Mouse (Mus musculus): ENCODE measurements at regions not wholly inside any gene's neighbourhood (a gene's known extent, or its start where the extent isn't known, plus 50 kb on each side); places are given as distances from the start of the nearest gene placed in this dataset.

DNA sequence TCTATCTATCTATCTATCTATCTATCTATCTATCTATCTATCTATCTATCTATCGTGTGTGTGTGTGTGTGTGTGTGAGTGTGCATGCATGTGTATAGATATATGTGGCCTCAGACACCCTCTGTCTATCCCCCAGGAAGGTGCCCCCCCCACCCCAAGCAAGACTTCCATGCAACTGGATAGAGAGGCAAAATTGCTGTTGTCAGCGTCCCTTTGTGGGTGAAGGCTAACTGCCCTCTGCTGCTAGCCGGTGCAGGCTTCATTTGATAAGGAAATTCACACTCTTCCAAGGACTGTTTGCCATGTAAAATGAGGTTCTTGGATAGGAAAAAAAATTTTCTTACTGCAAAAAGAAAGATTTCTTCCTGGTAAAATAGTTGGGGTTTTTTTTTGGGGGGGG, 139.4 kb downstream of the Mtx2 start:
- DNase-seq (ENCODE audit: low read depth, low spot score): no peak
- Histone ChIP-seq H3K27me3 (ENCODE audit: control insufficient read depth, insufficient read depth, low read length, poor library complexity, severe bottlenecking) (no peaks in the 10 kb centered on the region), H3K36me3 (ENCODE audit: control insufficient read depth, insufficient read depth, low read length, poor library complexity, severe bottlenecking) (no peaks in the 10 kb centered on the region)

DNA sequence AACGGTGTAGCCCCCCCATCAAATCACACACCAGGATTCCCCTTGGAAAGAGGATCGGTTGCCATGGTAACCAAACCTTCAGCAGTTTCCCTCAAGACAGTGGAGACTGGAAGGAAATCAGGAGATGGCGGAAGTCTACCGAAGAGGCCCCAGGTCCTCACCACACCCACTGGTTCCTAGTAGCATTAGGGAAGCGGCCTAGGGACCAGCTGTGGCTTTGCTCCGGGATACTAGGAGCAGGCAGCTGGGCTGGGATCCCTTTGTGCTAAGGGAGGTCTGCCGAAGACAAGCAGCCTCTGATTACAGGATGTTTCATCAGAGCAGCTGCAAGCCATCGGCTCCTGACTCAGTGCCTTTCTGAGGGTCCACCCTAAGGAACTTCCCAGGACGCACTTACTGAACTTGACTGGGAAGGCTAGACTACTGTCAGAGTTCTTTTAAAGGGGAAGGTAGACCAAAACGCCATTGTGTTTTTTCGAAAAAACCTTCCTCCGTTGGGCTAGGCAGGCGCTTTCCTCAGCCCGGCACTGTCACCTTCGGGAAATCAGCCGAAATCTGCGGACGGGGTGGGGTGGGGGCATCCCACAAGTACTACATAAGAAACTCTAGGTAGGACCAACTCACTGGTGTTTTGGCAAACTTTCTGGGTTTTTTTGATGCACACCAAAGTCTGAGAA, 139.9 kb downstream of the Mtx2 start:
- no peak for DNase-seq (ENCODE audit: low read depth, low spot score)
- Histone ChIP-seq H3K36me3 (ENCODE audit: control insufficient read depth, insufficient read depth, low read length, poor library complexity, severe bottlenecking) (no peaks in the 10 kb centered on the region), H3K27me3 (ENCODE audit: control insufficient read depth, insufficient read depth, low read length, poor library complexity, severe bottlenecking) (no peaks in the 10 kb centered on the region)

DNA sequence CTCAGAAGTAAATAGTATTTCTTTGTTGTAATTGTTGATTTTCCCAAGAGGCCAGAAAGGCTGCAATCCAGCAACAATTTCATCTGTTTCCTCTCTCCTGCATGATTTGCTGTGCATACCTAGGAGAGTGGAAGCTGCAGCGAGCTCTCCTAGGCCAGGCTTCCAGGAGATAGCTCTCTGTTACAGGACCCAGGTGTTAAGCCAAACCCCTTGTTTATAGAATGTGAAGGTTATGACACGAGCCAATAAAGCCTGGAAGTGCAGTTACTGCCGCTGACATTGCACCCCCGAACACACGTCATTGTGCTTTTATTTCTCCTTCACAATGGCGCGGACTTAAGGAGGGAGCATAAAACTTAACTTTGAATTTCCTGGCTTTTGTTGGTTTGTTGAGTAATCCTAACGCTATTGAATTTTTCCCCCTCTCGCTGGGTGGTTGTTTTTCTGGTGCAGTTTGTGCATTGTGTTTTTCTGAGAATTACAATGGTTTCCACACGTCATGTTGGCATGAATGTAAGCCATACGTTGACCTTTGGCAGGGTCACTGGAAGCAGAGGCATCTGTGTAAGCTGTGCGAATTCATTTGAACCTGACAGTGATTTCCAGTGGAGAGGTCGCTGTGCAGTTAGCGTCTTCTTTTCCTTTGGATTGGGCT, 145.1 kb downstream of the Mtx2 start:
- no peak for DNase-seq (ENCODE audit: low read depth, low spot score)
- Histone ChIP-seq H3K36me3 (ENCODE audit: control insufficient read depth, insufficient read depth, low read length, poor library complexity, severe bottlenecking) (no peaks in the 10 kb centered on the region), H3K27me3 (ENCODE audit: control insufficient read depth, insufficient read depth, low read length, poor library complexity, severe bottlenecking) (no peaks in the 10 kb centered on the region; the same call in 1 of the 2 replicates)

DNA sequence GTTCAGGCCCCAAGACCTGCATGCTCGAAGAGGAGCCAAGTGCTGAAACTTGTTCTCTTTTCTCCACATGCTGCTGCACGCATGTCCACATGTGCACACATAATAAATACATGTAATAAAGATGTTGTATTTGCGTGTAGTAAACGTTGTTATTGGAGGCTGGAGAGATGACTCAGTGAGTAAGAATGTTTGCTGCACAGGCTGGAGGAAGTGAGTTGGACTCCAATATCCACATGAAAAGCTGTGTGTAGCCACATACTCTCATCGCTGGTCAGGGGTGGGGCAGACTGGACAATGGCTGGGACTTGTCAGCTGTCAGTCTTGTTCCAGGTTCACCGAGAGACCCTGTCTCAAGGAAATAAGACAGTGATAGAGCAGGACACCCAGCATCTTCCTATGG, 147.8 kb downstream of the Mtx2 start:
- H3K36me3 ChIP-seq (ENCODE audit: control insufficient read depth, insufficient read depth, low read length, poor library complexity, severe bottlenecking): no peaks in the 10 kb centered on the region
- H3K27me3 ChIP-seq (ENCODE audit: control insufficient read depth, insufficient read depth, low read length, poor library complexity, severe bottlenecking): no peaks in the 10 kb centered on the region; the same call in 1 of the 2 replicates
- no peak for DNase-seq (ENCODE audit: low read depth, low spot score)

DNA sequence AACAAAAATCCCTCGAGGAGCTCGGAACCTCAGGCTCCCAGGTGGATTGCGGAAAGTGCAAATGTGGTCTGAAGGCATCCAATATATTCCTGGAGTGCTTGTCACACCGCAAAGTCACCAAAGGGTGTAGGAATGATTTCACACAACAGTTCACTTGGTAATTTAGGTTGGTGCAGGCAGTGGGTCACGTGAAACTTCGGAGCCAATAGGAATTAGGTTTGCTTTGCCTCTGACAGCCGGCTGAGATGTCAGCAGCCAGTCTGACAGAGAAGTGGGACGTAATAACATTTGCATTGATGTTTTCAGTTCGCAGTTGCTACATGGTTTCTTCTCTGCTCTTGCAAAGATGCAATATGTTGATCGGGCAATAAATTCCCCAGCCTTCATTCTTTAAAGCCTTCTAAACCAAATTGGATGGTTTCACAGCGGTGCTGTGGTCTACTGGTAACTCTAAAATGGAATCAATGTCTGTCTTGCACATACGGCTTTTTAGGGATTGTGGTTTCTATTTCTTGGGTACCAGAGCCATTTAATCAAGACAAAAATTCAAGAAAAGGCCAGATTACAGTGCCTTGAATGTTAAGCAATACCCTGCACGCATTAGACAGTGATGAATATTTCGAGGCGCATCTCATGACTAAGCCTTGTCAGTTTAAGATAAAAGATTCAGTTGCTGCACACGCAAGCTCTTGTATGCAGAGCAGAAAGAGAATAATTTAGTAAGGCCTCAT, 149.2 kb downstream of the Mtx2 start:
- H3K36me3 ChIP-seq (ENCODE audit: control insufficient read depth, insufficient read depth, low read length, poor library complexity, severe bottlenecking): no peaks in the 10 kb centered on the region
- no peak for DNase-seq (ENCODE audit: low read depth, low spot score)
- no peaks in the 10 kb centered on the region; the same call in 1 of the 2 replicates for H3K27me3 ChIP-seq (ENCODE audit: control insufficient read depth, insufficient read depth, low read length, poor library complexity, severe bottlenecking)

DNA sequence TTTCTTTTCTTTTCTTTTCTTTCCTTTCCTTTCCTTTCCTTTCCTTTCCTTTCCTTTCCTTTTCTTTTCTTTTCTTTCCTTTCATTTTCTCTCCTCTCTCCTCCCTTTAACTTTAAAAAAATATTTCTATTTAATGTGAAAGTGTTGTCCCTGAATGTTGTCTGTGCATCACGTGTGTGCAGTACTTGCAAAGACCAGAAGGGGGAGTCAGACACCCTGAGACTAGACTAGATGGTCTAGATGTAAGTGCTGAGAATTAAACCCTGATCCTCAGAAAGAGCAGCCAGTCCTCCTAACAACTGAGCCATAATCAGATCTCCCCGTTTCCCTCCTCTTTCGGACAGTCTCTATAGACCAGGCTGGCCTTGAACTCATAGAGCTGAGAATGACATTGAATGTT, 151.7 kb downstream of the Mtx2 start:
- H3K36me3 ChIP-seq (ENCODE audit: control insufficient read depth, insufficient read depth, low read length, poor library complexity, severe bottlenecking): no peaks in the 10 kb centered on the region
- DNase-seq (ENCODE audit: low read depth, low spot score): no peak
- H3K27me3 ChIP-seq (ENCODE audit: control insufficient read depth, insufficient read depth, low read length, poor library complexity, severe bottlenecking): no peaks in the 10 kb centered on the region; the same call in 1 of the 2 replicates

DNA sequence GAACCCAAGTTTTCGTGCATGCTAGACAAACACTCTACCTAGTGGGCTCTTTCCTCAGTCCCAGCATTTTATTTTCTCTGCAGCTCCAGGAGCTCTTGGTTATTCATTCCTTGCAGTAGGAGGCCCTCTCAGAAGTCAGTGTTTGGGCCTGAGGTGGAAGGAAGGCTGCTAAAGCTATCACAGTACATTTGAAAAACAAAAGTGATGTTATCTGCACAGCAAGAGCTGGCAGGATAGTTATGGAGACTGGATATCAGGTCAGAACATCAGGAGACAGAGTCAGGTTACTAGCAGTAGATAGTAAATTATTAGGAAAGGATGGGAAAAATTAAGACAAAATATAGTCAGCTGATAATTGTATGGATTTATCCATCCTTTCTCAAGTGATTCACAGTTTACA, 152.2 kb downstream of the Mtx2 start:
- Histone ChIP-seq H3K36me3 (ENCODE audit: control insufficient read depth, insufficient read depth, low read length, poor library complexity, severe bottlenecking) (no peaks in the 10 kb centered on the region), H3K27me3 (ENCODE audit: control insufficient read depth, insufficient read depth, low read length, poor library complexity, severe bottlenecking) (no peaks in the 10 kb centered on the region; the same call in 1 of the 2 replicates)
- DNase-seq (ENCODE audit: low read depth, low spot score): no peak

DNA sequence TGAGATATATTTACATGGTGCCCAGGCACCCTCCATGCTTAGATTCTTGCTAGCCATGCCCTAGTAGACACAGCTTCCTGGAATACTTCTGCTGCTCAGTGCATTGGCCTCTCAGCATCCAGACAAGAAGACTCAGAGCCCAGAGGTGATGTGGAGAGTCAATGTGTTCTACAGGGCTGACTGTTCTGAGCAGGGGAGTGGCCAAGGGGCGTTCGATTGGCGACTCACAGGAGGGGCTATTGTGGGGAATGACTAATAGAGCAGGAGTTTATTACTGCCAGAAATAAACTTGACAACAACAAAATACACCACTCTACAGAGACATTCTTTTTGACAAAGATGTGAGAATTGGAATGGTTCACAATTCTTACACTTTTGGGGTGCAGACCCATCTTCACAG, 156.3 kb downstream of the Mtx2 start:
- no peaks in the 10 kb centered on the region for H3K27me3 ChIP-seq (ENCODE audit: control insufficient read depth, insufficient read depth, low read length, poor library complexity, severe bottlenecking)
- DNase-seq (ENCODE audit: low read depth, low spot score): no peak
- no peaks in the 10 kb centered on the region for H3K36me3 ChIP-seq (ENCODE audit: control insufficient read depth, insufficient read depth, low read length, poor library complexity, severe bottlenecking)

DNA sequence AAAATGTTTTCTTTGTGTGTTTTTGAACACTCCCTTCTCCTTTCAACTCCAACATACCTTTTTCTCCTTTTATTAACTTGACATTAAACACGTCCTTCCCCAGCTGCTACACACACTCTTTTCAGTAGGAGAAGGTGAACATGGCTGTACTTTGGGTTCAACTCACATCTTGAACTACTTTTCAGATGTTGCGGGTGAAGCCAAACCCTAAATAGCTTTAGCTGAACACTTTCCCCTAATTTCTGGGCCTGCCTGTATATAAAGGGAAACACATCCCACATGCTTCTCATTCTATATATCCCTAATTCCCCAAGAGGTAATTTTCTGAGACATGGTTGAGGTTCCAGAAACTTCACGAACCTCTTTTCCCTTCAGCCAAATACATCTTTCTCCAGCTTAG, 168.2 kb downstream of the Mtx2 start:
- DNase-seq (ENCODE audit: low read depth, low spot score): no peak

DNA sequence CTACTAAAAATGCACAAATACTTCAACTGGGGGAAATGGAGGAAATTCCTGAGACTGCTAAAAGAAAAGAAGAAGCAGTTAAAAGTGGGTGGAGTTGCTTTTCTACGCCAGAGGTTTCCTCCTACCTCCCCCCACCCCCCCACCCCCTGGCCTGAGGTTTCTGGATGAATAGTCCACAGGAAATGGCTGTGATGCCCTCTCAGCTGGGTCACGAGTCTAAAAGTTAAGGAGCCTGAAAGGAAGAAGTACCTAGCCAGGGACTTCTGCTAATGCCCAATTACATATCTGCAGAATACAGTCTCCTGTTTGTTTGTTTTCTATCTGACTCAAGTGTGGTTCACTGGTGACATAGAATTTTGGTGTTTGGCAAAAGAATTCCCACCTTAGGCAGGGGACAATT, 169.4 kb downstream of the Mtx2 start:
- DNase-seq (ENCODE audit: low read depth, low spot score): no peak
- no peaks in the 10 kb centered on the region for H3K36me3 ChIP-seq (ENCODE audit: control insufficient read depth, insufficient read depth, low read length, poor library complexity, severe bottlenecking)
- H3K27me3 ChIP-seq (ENCODE audit: control insufficient read depth, insufficient read depth, low read length, poor library complexity, severe bottlenecking): no peaks in the 10 kb centered on the region

More for the DNA sequence above, 168.2 kb downstream of the Mtx2 start:
- H3K27me3 ChIP-seq (ENCODE audit: control insufficient read depth, insufficient read depth, low read length, poor library complexity, severe bottlenecking): no peaks in the 10 kb centered on the region
- no peaks in the 10 kb centered on the region for H3K36me3 ChIP-seq (ENCODE audit: control insufficient read depth, insufficient read depth, low read length, poor library complexity, severe bottlenecking)

DNA sequence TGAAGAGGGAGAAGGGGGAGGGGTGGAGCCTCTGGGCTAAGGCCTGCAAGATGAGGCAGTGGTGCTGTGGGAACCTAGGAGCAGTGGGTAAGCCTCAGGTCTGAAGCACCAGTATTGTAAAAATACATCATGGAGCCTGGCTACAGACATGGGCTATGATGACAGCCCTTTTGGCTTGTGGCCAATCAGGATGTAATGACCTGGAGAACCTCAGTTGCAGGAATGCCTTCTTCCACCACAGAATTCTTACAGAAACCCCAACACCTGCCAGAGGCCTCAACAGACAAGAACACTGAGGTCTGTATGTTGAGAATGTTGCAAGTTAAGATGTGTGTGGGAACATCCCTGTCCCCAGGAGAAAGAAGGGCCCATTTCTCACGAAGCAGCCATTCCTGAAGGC, 172.1 kb downstream of the Mtx2 start:
- no peaks in the 10 kb centered on the region for H3K27me3 ChIP-seq (ENCODE audit: control insufficient read depth, insufficient read depth, low read length, poor library complexity, severe bottlenecking)
- H3K36me3 ChIP-seq (ENCODE audit: control insufficient read depth, insufficient read depth, low read length, poor library complexity, severe bottlenecking): no peaks in the 10 kb centered on the region
- DNase-seq (ENCODE audit: low read depth, low spot score): no peak

DNA sequence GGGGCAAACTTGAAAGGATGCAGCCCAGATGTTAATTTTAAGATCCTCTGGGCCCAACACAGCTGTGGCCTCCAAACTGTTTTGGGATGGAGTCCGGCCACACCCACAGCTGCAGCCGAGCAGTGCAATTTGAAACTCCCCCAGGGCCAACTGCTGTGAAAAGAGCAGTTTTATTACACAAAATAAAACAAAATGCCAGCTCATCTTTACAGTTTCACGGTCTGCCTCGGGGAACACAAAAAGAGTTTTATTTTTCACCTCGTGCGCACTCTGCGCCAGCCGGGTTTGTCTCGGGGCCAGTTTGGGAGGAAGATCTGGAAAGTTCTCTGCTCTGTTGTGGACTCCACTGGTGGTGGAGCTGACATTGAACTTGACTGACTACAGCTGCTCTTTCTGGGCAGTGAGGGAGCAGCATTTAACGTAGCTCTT, 174.8 kb downstream of the Mtx2 start:
- no peak for DNase-seq (ENCODE audit: low read depth, low spot score)
- no peaks in the 10 kb centered on the region for H3K36me3 ChIP-seq (ENCODE audit: control insufficient read depth, insufficient read depth, low read length, poor library complexity, severe bottlenecking)
- H3K27me3 ChIP-seq (ENCODE audit: control insufficient read depth, insufficient read depth, low read length, poor library complexity, severe bottlenecking): no peaks in the 10 kb centered on the region

DNA sequence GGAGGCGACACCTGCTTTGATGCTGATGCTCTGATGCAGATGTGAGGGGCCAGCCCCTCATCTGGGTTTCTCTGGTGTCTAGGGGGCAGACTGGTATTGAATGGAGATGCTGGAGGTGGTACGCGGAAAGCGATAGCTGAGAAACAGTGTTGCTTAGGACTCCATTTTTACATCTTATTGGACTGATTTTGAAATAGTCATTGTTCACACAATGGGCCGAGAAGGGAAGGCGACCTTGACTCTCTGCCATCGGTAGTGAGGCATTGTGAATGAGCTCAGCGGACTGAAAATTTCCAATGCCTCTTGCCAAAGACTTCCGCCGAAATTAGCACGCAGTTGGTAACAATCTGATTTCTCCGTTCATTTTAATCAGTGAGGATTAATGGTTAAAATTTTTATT, 177.0 kb downstream of the Mtx2 start:
- no peaks in the 10 kb centered on the region for H3K36me3 ChIP-seq (ENCODE audit: control insufficient read depth, insufficient read depth, low read length, poor library complexity, severe bottlenecking)
- DNase-seq (ENCODE audit: low read depth, low spot score): no peak

DNA sequence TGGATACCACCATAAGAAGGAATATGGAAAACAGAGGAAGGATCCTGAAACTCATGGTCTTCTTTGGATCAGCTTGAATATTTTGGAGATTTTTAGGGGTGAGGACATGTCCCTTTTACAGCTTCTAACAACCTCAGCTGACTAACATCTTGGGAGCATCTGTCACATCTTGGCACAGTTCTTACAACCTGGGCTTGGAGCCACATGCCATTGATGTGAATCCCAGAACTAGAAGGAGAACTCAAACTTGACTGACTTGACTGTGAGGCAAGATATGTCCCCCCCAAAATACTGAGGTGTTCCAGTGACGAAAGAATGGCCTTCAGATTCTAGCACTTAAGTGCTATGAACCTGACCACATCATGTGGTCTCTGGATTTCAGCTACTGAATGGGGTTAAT, 182.5 kb downstream of the Mtx2 start:
- Histone ChIP-seq H3K36me3 (ENCODE audit: control insufficient read depth, insufficient read depth, low read length, poor library complexity, severe bottlenecking) (no peaks in the 10 kb centered on the region), H3K27me3 (ENCODE audit: control insufficient read depth, insufficient read depth, low read length, poor library complexity, severe bottlenecking) (no peaks in the 10 kb centered on the region)
- no peak for DNase-seq (ENCODE audit: low read depth, low spot score)

More for the DNA sequence above, 177.0 kb downstream of the Mtx2 start:
- no peaks in the 10 kb centered on the region for H3K27me3 ChIP-seq (ENCODE audit: control insufficient read depth, insufficient read depth, low read length, poor library complexity, severe bottlenecking)

DNA sequence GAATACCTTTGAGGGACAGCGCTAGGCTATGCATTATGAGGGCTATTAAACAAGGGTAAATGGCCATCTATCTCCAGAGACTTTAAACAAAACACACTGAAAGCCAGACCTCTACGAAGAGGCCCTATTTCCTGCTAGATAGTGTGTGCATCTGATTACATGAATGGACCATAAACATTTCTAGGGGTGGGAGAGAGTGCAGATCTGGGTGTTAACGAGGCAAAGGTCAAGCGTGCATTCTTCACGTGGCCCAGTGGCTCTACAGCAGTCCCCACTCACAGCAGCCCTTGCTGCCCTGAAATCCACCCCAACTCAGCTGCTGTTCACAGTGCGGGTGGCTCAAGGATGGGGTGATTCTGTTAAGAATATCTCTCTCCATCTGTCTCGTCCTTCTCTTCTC, 185.0 kb downstream of the Mtx2 start:
- no peak for DNase-seq (ENCODE audit: low read depth, low spot score)
- H3K27me3 ChIP-seq (ENCODE audit: control insufficient read depth, insufficient read depth, low read length, poor library complexity, severe bottlenecking): no peaks in the 10 kb centered on the region
- H3K36me3 ChIP-seq (ENCODE audit: control insufficient read depth, insufficient read depth, low read length, poor library complexity, severe bottlenecking): no peaks in the 10 kb centered on the region

Measured in splenic B cell, adult 2 months (primary cell).